Mouse (Mus musculus) c-Kit-negative CD71-positive TER-119-positive erythroid progenitor cells, embryonic 14.5 days (primary cell): ENCODE measurements at regions not wholly inside any gene's neighbourhood (a gene's known extent, or its start where the extent isn't known, plus 50 kb on each side); places are given as distances from the start of the nearest gene placed in this dataset.

ENCODE experiments used
- DNase-seq: peaks from one replicate; pipeline ENCODE4 v3.0.0-alpha.2; 2013; ENCODE audit warnings: low read depth, low spot score

GRCm38 (mm10) chr2:117710173-117710813 lies 367.5 kb upstream of the Rasgrp1 start:
- DNase-seq = no peak

GRCm38 (mm10) chr2:117724066-117724465 lies 381.3 kb upstream of the Rasgrp1 start:
- no peak for DNase-seq

GRCm38 (mm10) chr2:117731253-117731652 lies 380.4 kb upstream of the Thbs1 start:
- DNase-seq = no peak

GRCm38 (mm10) chr2:117742413-117742812 lies 369.3 kb upstream of the Thbs1 start:
- no peak for DNase-seq

- DNase-seq = no peak
These were observed 367.8 kb upstream of the Thbs1 start for GRCm38 (mm10) chr2:117743901-117744300.

- DNase-seq = no peak
These were observed 365.9 kb upstream of the Thbs1 start for GRCm38 (mm10) chr2:117745767-117746166.

- no peak for DNase-seq
These were observed 364.5 kb upstream of the Thbs1 start for GRCm38 (mm10) chr2:117747136-117747535.

GRCm38 (mm10) chr2:117748892-117749291 lies 362.8 kb upstream of the Thbs1 start:
- DNase-seq = no peak

- no peak for DNase-seq
These were observed 352.1 kb upstream of the Thbs1 start for GRCm38 (mm10) chr2:117759491-117760013.

GRCm38 (mm10) chr2:117763631-117764030 lies 348.0 kb upstream of the Thbs1 start:
- DNase-seq = no peak

GRCm38 (mm10) chr2:117765572-117765971 lies 346.1 kb upstream of the Thbs1 start:
- DNase-seq = no peak

GRCm38 (mm10) chr2:117766450-117766849 lies 345.2 kb upstream of the Thbs1 start:
- DNase-seq = no peak

GRCm38 (mm10) chr2:117769402-117770114 lies 342.1 kb upstream of the Thbs1 start:
- no peak for DNase-seq

GRCm38 (mm10) chr2:117770115-117770485 lies 341.6 kb upstream of the Thbs1 start:
- no peak for DNase-seq

- DNase-seq = no peak
These were observed 331.4 kb upstream of the Thbs1 start for GRCm38 (mm10) chr2:117780287-117780686.

- no peak for DNase-seq
These were observed 330.9 kb upstream of the Thbs1 start for GRCm38 (mm10) chr2:117780816-117781215.

GRCm38 (mm10) chr2:117787321-117787720 lies 324.4 kb upstream of the Thbs1 start:
- DNase-seq = no peak

- DNase-seq = no peak
These were observed 317.4 kb upstream of the Thbs1 start for GRCm38 (mm10) chr2:117794285-117794684.

GRCm38 (mm10) chr2:117801946-117802600 lies 309.6 kb upstream of the Thbs1 start:
- DNase-seq = no peak

- DNase-seq = no peak
These were observed 309.0 kb upstream of the Thbs1 start for GRCm38 (mm10) chr2:117802686-117803085.

- DNase-seq = no peak
These were observed 307.0 kb upstream of the Thbs1 start for GRCm38 (mm10) chr2:117804686-117805085.

GRCm38 (mm10) chr2:117807121-117807520 lies 304.6 kb upstream of the Thbs1 start:
- no peak for DNase-seq

GRCm38 (mm10) chr2:117811506-117811905 lies 300.2 kb upstream of the Thbs1 start:
- DNase-seq = no peak
